Mouse (Mus musculus): Measurements from ENCODE around the gene Arhgef12.

The Arhgef12 gene

DNA sequence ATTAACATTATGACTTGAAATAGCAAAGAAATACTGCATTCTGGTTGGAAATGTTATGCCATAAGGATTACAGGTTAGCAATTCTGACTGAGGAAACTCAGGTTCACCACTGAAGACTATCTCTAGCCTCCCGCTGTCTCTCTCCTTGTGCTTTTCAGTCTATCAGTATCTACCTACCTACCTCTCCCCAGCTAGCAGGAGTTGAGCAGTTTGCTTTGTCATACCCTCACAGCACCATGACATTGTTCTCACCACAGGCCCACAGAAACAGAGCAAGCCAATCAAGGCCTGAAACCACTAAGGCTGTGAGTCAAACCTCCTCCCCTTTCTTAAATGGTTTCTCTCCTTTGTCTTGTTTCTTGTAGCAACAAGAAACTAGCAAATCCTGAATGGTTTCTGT is 32.4 kb downstream of the Arhgef12 start:
- no peak for DNase-seq (ENCODE audit: low spot score)

DNA sequence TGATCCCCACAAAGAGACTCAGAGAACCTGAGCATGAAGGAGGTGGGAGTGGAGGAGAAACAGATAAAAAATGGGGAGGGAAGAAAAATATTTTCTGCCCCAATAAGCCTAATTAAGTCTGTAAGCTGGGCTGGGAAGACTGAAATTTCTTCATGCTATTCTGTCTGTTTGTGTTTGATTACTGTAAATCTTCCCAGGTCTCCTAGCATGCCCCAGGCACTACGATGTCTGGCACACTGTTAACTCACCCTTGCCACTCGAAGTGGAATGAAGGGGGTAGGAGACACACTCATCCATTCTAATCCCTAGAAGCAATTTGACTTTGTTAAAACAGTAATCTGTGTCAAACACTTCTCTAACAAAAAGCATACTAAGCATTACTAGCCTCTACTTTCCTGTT is 35.3 kb downstream of the Arhgef12 start:
- no peak for DNase-seq (ENCODE audit: low spot score)

DNA sequence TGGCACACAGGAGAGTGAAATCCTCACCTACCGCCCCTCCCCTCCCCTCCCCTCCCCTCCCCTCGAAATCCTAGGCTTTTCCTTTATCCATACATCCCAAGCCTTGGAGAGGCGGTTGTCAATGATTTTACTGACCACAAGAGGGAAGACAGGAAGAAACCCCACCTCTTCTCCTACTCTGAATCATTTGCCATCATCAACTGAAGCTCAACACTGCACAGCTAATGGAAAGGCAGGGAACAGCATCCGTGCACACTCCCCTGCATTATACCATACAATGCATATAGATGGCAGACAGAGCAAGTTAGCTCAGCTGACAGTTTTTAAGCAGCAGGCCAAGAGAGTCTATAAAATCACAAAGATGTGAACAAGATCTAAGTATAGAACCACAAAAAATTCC is 35.9 kb downstream of the Arhgef12 start:
- DNase-seq (ENCODE audit: low spot score), result no peak

DNA sequence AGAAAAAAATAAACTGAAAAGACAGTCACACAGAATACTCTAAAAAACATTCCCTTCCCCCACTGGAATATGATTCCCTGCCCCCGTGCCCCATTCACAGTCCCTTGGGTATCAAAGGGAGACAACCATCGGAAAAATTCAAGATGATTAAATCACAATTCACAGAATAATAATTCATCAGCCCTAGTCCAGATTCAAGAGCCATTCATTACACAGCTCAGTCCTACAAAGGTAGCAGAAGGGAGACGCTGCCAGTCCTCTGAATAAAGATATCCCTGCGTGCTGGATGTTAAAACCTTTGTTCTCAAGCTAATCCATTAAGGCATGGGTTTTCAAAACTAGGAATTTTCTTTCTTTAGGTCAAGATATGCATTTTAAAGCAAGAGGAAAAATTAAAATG is 36.5 kb downstream of the Arhgef12 start:
- no peak for DNase-seq (ENCODE audit: low spot score)

DNA sequence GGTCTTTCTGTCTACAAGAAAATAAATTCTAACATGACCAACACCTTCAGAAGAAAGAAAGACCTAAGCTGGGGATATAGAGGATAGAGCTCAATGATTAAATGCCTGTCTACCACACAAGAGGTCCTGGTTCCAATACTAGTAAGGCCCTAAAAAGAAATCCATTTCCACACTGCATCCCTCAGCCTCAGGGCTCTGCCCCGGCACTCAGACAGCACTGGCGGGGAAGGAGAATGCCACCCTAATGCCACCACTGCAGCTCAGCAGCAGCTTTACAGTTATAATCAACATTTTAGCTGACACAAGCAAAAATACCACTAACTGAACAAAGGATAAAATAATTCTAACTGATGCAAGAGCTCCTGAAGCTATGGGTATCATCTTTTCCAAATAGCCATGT is 36.9 kb downstream of the Arhgef12 start:
- DNase-seq (ENCODE audit: low spot score), result no peak

DNA sequence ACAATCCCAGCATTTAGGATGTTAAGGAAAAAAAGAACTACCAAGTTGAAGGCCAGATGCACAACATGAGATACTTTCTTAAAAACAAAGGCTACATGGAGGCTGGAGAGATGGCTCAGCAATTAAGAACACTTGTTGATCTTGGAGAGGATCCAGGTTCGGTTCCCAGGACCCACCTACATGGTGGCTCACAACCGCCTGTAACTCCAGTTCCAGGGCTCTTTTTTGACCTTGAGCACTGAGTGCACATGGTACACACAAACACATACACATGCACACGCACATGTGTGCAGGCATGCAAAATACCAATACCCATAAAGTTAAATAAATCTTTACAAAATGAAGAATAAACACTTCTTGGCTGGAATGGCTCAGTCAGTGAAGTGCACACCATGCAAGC is 39.1 kb downstream of the Arhgef12 start:
- no peak for DNase-seq (ENCODE audit: low spot score)

DNA sequence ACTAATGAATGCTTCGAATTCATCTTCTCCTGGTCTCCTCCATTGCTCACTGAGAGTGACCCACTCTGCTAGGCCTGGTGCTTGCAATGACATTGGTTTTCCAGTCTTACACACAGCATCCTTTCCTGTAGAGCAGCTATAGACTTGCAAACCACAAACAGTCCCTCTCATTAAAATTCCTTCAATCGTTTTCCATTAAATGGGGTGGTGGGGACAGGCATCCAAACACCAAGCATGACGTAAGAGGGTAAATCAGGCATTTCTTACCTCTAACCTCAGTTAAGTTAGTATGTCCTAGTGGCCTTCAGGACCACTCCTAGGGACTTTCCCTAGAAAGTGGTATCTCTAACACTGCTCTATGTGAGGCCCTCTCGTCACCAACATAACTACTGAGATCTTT is 41.8 kb downstream of the Arhgef12 start:
- no peak for DNase-seq (ENCODE audit: low spot score)

DNA sequence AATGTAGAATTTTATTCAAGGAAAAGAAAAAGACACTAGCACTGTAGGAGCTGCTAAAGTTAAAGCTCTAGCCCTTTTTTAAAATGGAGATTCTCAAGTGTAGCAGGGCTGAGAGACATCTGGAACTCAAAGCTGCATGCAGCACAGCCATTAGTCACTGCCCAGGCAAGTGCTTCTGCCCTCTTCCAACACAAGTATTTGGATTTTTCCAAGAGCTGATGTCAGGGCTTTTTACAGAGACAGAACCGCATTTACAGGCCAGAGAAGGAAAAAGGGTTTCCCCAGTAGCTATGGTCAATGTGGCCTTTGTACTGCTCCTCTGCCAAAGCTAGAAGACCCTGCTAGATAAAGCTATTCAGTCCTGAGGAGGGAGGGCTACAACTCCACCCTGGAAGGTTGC is 45.5 kb downstream of the Arhgef12 start:
- no peak for DNase-seq (ENCODE audit: low spot score)

DNA sequence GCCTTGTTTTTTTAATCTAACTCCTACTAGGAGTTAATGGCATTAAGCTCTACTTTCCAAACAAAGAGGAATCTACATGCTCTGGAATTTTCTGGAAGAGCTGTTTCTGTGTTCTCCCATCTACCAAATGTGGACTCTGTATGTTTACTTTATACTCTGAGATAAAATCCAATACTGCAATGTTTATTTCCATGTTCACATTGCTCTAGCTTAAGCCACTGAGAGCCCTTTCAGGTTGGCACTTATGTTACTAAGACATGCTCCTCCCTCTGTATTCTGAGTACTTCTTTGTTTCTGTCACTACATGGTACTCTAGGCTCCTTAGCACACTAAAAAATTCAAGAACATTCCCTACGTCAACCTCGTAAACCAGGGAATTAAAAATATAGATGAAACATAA is 56.6 kb downstream of the Arhgef12 start:
- no peak for DNase-seq (ENCODE audit: low spot score)

DNA sequence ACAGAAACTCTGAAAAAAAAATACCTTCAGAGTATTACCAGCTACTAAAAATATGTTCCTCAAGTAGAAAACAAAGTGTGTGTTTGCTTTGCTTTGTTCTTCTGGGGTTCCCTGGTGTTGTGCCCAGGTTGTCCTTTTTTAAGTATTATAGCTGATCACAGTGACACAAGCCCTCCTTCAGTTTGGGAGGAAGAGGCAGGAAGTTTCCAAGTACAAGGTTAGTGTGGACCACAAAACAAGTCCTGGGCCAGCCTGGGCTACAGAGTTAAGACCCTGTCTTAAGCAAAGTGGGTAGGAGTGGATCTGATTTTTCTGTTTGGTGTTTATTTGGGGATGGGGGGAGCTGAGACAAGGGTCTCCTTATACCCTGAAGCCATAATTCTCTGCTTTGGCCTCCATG is 62.6 kb downstream of the Arhgef12 start:
- DNase-seq (ENCODE audit: low spot score), result no peak

DNA sequence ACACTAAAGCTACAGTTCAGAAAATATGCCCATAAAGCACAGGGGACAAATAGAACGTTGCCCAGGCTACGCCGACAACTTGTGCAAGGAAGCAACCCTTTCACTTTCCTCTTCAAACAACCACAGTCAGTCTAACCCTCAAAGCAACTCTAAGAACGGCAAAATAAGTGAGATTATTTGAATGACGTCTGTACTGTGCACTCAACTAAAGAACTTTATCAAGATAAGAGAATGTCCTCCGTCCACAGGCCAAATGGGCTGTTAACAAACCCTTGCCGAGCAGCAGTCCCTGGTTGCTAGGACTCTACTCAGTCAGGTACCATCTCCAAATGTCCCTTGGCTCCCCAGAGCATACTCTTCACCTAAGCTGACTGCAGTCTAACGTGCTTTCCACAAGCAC is 68.6 kb downstream of the Arhgef12 start:
- DNase-seq (ENCODE audit: low spot score), result no peak

DNA sequence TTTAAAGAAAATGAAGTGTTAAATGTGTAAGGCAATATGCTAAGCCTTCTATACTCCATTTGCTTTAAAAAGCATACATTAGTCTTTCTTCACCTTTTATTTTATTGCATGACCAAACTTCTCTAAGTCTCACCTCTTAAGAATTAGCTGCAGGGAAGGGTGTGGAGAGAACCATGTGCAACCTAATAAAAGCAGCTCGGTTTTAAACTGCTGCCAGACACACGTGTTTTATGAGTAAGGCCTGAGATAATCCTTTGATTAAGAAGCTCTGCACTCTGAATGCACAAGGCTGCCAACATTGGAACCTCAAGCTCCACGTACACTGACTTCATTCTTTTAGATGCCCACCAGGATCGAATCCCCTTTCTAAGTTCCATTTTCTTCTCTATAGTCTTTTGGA is 71.8 kb downstream of the Arhgef12 start:
- no peak for DNase-seq (ENCODE audit: low spot score)

DNA sequence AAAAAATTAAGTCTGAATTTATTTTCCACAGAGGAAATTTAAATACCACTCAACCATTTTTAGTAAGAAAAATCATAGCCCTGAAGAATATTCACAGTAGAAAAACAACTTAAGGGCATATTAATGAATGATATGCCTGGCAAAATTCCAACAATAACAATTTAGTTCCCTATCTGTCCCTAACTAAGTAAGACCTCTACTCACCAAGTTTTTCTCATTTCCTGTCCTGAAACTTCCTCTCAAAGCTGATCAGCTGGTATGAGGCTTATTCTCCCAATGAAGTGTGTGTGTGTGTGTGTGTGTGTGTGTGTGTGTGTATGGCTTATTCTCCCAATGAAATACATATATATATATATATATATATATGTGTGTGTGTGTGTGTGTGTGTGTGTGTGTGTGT is 72.8 kb downstream of the Arhgef12 start:
- no peak for DNase-seq (ENCODE audit: low spot score)

DNA sequence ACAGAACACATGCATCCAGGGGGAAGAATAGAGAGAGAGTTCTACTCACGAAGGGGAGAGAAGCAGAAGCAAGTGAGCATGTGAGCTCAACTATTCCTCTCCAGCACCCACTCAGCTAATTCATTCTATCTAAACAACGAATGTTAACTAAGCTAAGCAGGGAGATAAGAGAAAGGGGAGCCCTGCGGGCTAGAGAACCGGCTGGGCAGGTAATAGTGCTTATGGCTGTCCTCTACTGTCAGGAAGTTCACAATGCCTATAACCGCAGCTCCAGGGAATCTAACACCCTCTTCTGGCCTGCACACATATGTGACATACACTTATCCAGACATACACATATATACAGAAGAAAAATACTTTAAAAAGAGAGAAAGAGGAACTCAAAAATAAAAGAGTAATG is 79.3 kb downstream of the Arhgef12 start:
- DNase-seq (ENCODE audit: low spot score), result no peak

DNA sequence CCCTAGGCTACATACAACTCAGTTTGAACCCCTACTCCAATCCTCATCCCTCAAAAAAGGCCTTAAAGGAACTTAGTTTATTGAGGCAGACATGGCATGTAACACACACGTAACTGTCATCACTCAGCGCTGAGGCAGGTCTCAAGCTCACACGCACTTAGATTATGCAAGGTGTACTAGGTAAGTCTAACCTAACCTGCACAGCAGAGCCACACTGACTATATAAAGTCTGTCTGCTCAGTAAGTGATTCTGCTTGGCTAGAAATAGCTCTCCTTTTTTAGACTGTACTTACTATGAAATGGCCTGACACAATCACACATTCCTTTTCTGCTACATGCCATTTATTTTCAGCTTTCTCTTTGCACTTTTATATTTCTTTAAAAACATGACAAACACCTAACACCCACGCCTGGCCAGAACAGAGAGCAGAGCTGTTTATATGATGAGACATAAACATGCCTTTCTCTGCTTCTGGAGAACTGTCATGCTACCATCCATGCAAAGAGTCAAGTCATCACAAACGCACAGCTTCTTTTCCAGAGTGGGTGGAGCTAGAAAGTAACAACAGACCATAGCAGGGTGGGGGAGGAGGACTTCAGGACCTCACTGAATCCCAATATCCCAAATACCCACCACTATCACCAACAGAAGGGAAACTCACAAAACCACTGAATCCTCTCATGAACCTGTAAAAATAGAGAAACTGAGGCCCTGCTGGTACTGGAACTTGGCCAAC is 85.4 kb downstream of the Arhgef12 start:
- no peak for DNase-seq (ENCODE audit: low spot score)

DNA sequence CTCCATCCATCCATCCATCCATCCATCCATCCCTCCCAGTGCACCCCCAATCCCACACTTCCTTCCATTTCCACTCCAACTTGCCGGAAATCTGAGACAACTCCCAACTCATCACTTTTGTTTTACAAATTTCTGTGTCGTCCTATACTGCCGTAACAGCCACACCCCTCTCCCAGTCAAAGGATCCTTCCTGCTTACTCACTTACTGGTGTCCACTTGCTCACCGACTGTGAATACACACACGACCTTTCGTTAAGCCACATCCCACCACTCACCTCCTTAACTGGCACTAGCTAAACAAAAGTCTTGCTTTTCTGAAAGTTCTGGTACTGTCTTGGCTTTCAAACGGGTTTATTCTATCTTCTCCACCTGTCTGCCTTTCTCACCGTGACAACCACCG is 87.4 kb downstream of the Arhgef12 start:
- DNase-seq (ENCODE audit: low spot score), result no peak

DNA sequence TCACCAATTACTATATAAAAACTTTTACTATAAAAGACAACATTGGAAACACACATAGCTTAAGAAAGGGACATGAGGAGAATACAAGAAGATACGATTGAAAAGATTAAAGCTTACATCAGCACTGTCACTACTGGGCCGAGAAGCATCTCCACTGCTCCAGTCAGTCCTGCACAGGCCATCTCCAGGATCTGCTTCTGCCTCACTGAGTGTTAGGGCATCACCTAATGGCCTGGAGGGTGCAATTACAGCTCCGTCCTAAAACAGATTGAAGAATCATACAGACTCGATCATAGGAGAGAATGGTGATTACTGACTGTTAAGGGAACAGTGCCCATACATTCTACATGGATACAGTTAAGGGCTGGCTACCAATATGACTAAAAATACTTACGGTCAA is 91.3 kb downstream of the Arhgef12 start:
- DNase-seq (ENCODE audit: low spot score), result no peak

DNA sequence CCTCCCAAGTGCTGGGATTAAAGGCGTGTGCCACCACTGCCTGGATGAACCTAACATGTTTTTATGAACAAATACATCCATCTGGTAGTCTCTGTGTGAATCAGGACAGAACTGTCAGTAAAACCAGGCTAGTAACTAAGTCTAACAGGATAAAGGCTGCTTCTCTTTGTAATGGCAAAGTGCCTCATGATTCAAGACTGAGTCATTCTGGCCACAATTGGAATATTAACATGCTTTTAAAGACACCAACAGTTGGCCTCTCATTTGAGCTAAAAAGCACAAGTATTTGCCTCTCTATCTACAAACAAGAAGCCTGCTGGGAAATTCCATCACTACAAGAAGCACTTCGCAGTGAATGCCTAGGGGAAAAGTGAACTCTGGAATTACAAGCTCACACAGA is 91.7 kb downstream of the Arhgef12 start:
- no peak for DNase-seq (ENCODE audit: low spot score)

DNA sequence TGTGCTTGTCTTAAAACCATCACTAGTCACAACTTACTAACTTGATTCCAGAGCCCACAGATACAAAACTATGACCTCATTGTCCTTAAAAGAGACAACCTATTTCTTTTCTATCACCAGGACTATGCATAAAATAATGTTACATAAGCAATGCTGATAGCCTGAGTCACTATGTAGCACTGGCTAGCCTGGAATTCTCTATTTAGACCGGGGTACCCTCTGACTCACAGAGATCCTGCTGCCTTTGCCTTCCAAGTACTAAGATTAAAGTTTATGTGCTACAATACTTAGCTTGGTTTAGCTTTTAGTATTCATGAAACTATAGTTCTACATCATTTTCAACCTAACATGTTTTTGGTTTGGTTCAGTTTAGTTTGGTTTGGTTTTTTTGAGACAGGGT is 92.2 kb downstream of the Arhgef12 start:
- DNase-seq (ENCODE audit: low spot score), result no peak

DNA sequence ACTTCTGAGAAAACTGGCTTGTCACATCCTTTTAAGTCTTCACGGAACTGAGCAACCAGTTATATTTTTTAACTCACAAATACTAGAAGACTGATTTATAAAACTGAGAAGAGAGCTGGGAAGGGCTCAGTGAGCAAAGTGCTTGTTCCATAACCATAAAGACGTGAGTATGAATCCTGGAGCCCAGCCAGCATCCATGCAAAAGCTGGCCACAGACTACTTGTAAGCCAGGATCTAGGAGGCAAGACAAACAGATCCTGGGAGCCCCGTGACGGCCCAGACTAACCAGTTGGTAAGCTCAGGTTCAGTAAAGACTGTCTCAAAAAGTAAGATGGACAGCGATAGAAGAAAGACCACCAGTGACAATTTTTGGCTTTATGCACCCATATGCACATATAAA is 94.5 kb downstream of the Arhgef12 start:
- DNase-seq (ENCODE audit: low spot score), result no peak

DNA sequence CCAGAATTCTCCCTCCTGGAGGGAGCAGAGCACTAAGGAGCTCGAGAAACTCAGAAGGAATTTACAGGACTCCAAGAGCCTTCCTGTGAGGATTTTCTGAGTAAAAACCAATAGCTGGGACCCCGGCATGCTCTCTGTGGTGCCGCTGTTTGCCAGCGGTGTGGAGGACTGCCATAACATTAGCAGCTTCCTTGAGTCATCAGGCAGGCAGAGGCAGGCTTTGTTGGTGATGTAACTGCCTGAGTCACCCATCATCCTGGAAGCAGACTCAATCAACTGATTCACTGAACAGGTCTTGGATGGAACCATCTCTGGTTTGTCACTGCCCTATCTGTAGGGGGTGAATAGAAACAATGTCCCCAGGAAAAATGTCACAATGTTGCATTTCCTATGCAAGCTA is 96.0 kb downstream of the Arhgef12 start:
- no peak for DNase-seq (ENCODE audit: low spot score)

DNA sequence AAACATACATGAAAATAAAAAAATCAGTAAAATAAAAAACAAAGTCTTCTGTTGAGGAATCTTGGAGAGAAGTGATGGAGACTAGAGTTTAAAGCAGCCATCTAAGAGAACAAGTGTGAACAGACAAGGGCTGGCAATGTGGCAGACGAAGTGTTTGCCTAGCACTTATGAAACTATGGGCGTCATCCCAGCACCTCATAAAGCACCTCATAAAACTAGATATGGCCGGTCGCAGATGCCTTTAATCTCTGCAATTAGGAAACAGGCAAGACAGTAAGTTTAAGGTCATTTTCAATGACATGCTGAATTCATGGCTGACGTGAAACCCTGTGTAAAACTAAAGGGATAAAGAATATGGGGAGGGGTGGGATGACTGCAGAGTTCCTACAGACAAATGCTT is 103.2 kb downstream of the Arhgef12 start:
- DNase-seq (ENCODE audit: low spot score), result no peak

DNA sequence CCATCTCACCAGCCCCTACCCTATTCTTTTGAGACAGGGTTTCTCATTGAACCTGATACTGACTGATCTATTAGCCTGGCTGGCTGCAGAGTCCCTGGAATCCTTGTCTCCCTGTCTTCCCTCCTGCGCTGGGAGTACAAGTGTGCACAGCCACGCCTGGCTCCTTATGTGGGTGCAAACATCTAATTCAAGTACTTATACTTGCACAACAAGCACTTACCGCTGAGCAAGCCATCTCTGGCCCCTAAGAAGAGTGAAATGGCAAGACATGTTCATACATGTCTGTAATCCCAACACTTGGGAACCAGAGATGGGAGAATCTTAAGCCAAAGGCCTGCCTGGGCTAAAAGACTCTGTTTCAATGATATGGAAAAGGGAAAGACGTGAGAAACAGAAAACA is 104.0 kb downstream of the Arhgef12 start:
- DNase-seq (ENCODE audit: low spot score), result no peak

DNA sequence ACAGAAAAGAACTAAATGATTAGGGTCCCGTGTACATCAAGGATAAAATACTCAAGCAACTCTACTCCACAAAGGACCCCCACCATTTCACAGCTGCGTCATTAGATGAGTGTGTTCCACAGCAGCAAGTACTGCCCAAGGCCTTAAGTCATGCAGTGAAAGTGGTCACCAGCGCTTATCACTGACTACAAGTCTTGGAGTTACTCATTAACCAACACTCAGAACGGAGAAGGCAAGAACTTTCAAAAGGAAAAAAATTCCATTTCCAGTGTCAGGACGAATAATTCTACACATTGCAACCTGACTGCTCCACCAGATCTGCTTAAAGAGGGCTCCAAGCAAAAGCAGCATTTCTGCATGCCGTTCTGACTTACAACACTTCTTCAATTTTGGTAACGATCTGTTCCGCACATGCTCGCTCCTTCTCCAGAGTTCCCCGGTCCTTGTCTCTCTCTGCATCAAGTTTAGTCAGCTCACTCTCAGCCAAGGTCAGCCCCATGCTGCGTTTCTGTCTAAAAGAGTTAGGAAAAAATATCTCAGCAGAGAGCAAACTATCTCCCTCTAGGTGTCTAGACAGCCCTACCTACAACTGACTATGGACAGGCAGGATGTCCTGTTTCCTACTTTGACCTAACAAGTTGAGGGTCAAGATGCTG is 106.3 kb downstream of the Arhgef12 start:
- no peak for DNase-seq (ENCODE audit: low spot score)
